Mouse (Mus musculus) MEL (cell line): ENCODE data around the gene Il27ra. TPM values are rescaled to one million over a fixed set of nuclear protein-coding genes. Genes with fewer than 3 reads are reported as not detected.
A peak's percentile ranks its signal among the peaks of the same experiment; 100 is the strongest.

ENCODE experiments used
- DNase-seq: peaks from one replicate; pipeline ENCODE4 v3.0.0; 2011; ENCODE audit warnings: low read depth, low spot score
- H3K27ac ChIP-seq: 2 replicates; pipeline ENCODE4 v1.5.1; 2012; ENCODE audit warnings: low read depth, mild to moderate bottlenecking, control low read depth, low read length, moderate library complexity; ENCODE audit not compliant: control insufficient read depth
- H3K27me3 ChIP-seq, 2 experiments: fragments of 150-350 bp in 1 of 2; sonication (generic) in 1 of 2; 2 replicates each; pipeline ENCODE4 v1.6.1; 2012; ENCODE audit warnings: low read length in 2 of 2, mild to moderate bottlenecking in 2 of 2, improper control_type of control experiment in 1 of 2, moderate library complexity in 1 of 2; ENCODE audit not compliant: insufficient read depth in 2 of 2, control insufficient read depth in 1 of 2
- H3K36me3 ChIP-seq, 2 experiments: 2 replicates each; pipeline ENCODE4 v1.6.1; 2012 to 2014; ENCODE audit warnings: low read length in 2 of 2, improper control_type of control experiment in 1 of 2, inconsistent platforms in 1 of 2, mild to moderate bottlenecking in 1 of 2; ENCODE audit not compliant: insufficient read depth in 2 of 2, control insufficient read depth in 1 of 2
- H3K4me1 ChIP-seq, 2 experiments: fragments of 150-350 bp in 1 of 2; sonication (generic) in 1 of 2; 2 replicates each; pipeline ENCODE4 v1.6.1; 2012; ENCODE audit warnings: low read length in 2 of 2, improper control_type of control experiment in 1 of 2, mild to moderate bottlenecking in 1 of 2; ENCODE audit not compliant: insufficient read depth in 2 of 2, control insufficient read depth in 1 of 2
- H3K4me3 ChIP-seq, 2 experiments: fragments of 150-350 bp in 1 of 2; sonication (generic) in 1 of 2; 2 replicates each; pipeline ENCODE4 v1.5.1; 2012; ENCODE audit warnings: low read depth in 2 of 2, low read length in 2 of 2, mild to moderate bottlenecking in 2 of 2, moderate library complexity in 2 of 2, control low read depth in 1 of 2, improper control_type of control experiment in 1 of 2; ENCODE audit not compliant: control insufficient read depth in 1 of 2, insufficient read depth in 1 of 2
- H3K79me2 ChIP-seq: 2 replicates; pipeline ENCODE4 v1.6.1; 2012; ENCODE audit warnings: mild to moderate bottlenecking, low read length, moderate library complexity; ENCODE audit not compliant: control insufficient read depth, poor library complexity, insufficient read depth
- H3K9ac ChIP-seq: 2 replicates; pipeline ENCODE4 v1.6.1; 2012; ENCODE audit warnings: low read depth, mild to moderate bottlenecking, control low read depth, low read length, moderate library complexity; ENCODE audit not compliant: control insufficient read depth, poor library complexity, severe bottlenecking
- H3K9me3 ChIP-seq: fragments of 150-350 bp; sonication (generic); replicated peaks from 2 replicates; pipeline ENCODE4 v1.6.1; 2012; ENCODE audit warnings: mild to moderate bottlenecking, low read length, improper control_type of control experiment, moderate library complexity; ENCODE audit not compliant: insufficient read depth
- CHD1 ChIP-seq: IDR thresholded peaks from 2 replicates; pipeline ENCODE4 v1.6.1; 2012; ENCODE audit warnings: low read depth, mild to moderate bottlenecking, inconsistent platforms, low read length, improper control_type of control experiment
- CHD2 ChIP-seq: IDR thresholded peaks from 2 replicates; pipeline ENCODE4 v1.6.1; 2011; ENCODE audit warnings: low read length, improper control_type of control experiment
- CTCF ChIP-seq, 3 experiments: IDR thresholded peaks in 2 of 3; conservative IDR thresholded peaks in 1 of 3; 2 replicates each; pipeline ENCODE4 v1.5.1; 2011 to 2012; ENCODE audit warnings: low read length in 3 of 3, low read depth in 2 of 3, mild to moderate bottlenecking in 2 of 3, improper control_type of control experiment in 1 of 3, inconsistent platforms in 1 of 3, mixed read lengths in 1 of 3, moderate library complexity in 1 of 3; ENCODE audit not compliant: control insufficient read depth in 1 of 3, insufficient read depth in 1 of 3, poor library complexity in 1 of 3, severe bottlenecking in 1 of 3
- E2F4 ChIP-seq: IDR thresholded peaks from 2 replicates; pipeline ENCODE4 v1.6.1; 2011; ENCODE audit warnings: low read depth, low read length, improper control_type of control experiment, borderline replicate concordance
- ETS1 ChIP-seq: IDR thresholded peaks from 2 replicates; pipeline ENCODE4 v1.6.1; 2012; ENCODE audit warnings: low read depth, mild to moderate bottlenecking, inconsistent platforms, low read length, improper control_type of control experiment, moderate library complexity
- GABPA ChIP-seq: IDR thresholded peaks from 2 replicates; pipeline ENCODE4 v1.6.1; 2012; ENCODE audit warnings: low read depth, mild to moderate bottlenecking, inconsistent platforms, low read length, improper control_type of control experiment, moderate library complexity
- GATA1 ChIP-seq: IDR thresholded peaks from 2 replicates; pipeline ENCODE4 v1.6.1; 2011; ENCODE audit warnings: low read depth, low read length, improper control_type of control experiment
- HCFC1 ChIP-seq: IDR thresholded peaks from 2 replicates; pipeline ENCODE4 v1.6.1; 2012; ENCODE audit warnings: low read depth, mild to moderate bottlenecking, inconsistent platforms, low read length, improper control_type of control experiment, moderate library complexity
- MAFK ChIP-seq: IDR thresholded peaks from 2 replicates; pipeline ENCODE4 v1.6.1; 2011; ENCODE audit warnings: low read depth, mild to moderate bottlenecking, low read length, improper control_type of control experiment, borderline replicate concordance
- MAX ChIP-seq: IDR thresholded peaks from 2 replicates; pipeline ENCODE4 v1.6.1; 2011; ENCODE audit warnings: low read length, improper control_type of control experiment
- MAZ ChIP-seq: IDR thresholded peaks from 2 replicates; pipeline ENCODE4 v1.6.1; 2012; ENCODE audit warnings: low read depth, mild to moderate bottlenecking, inconsistent platforms, low read length, improper control_type of control experiment
- MEF2A ChIP-seq: IDR thresholded peaks from 2 replicates; pipeline ENCODE4 v1.6.1; 2014; ENCODE audit warnings: low read depth, mild to moderate bottlenecking, inconsistent platforms, low read length, improper control_type of control experiment; ENCODE audit not compliant: poor library complexity, insufficient replicate concordance, severe bottlenecking; ENCODE audit errors: extremely low read depth
- MXI1 ChIP-seq: IDR thresholded peaks from 2 replicates; pipeline ENCODE4 v1.6.1; 2011; ENCODE audit warnings: mild to moderate bottlenecking, low read depth, low read length, improper control_type of control experiment
- MYC ChIP-seq: IDR thresholded peaks from 2 replicates; pipeline ENCODE4 v1.6.1; 2011; ENCODE audit warnings: low read depth, mild to moderate bottlenecking, low read length, improper control_type of control experiment, moderate library complexity
- NRF1 ChIP-seq: IDR thresholded peaks from 2 replicates; pipeline ENCODE4 v1.6.1; 2014; ENCODE audit warnings: low read depth, mild to moderate bottlenecking, inconsistent platforms, low read length, improper control_type of control experiment, moderate library complexity; ENCODE audit not compliant: poor library complexity, insufficient read depth, severe bottlenecking
- POLR2AphosphoS2 ChIP-seq: IDR thresholded peaks from 2 replicates; pipeline ENCODE4 v1.6.1; 2011; ENCODE audit warnings: low read length, improper control_type of control experiment
- RCOR1 ChIP-seq: IDR thresholded peaks from 2 replicates; pipeline ENCODE4 v1.6.1; 2012; ENCODE audit warnings: low read depth, mild to moderate bottlenecking, inconsistent platforms, low read length, improper control_type of control experiment
- SIN3A ChIP-seq: IDR thresholded peaks from 2 replicates; pipeline ENCODE4 v1.6.1; 2012; ENCODE audit warnings: low read length, improper control_type of control experiment, inconsistent platforms
- SMC3 ChIP-seq: IDR thresholded peaks from 2 replicates; pipeline ENCODE4 v1.6.1; 2011; ENCODE audit warnings: low read depth, low read length, improper control_type of control experiment
- TAL1 ChIP-seq: IDR thresholded peaks from 2 replicates; pipeline ENCODE4 v1.6.1; 2012; ENCODE audit warnings: mild to moderate bottlenecking, inconsistent platforms, low read length, moderate library complexity, mixed read lengths
- TBP ChIP-seq: IDR thresholded peaks from 2 replicates; pipeline ENCODE4 v1.8.0; 2011; ENCODE audit warnings: low read depth, low read length, improper control_type of control experiment
- UBTF ChIP-seq: IDR thresholded peaks from 2 replicates; pipeline ENCODE4 v1.6.1; 2012; ENCODE audit warnings: low read depth, mild to moderate bottlenecking, inconsistent platforms, low read length, improper control_type of control experiment, moderate library complexity, borderline replicate concordance; ENCODE audit not compliant: insufficient read depth
- USF1 ChIP-seq: IDR thresholded peaks from 2 replicates; pipeline ENCODE4 v1.6.1; 2014; ENCODE audit warnings: low read depth, mild to moderate bottlenecking, inconsistent platforms, low read length, improper control_type of control experiment, moderate library complexity
- USF2 ChIP-seq, 2 experiments: IDR thresholded peaks; 2 replicates each; pipeline ENCODE4 v1.6.1; 2011 to 2012; ENCODE audit warnings: improper control_type of control experiment in 2 of 2, low read length in 2 of 2, borderline replicate concordance in 1 of 2, inconsistent platforms in 1 of 2, low read depth in 1 of 2, mild to moderate bottlenecking in 1 of 2; ENCODE audit not compliant: insufficient read depth in 1 of 2
- ZKSCAN1 ChIP-seq: IDR thresholded peaks from 2 replicates; pipeline ENCODE4 v1.6.1; 2012; ENCODE audit warnings: low read depth, mild to moderate bottlenecking, inconsistent platforms, low read length, improper control_type of control experiment, moderate library complexity
- ZMIZ1 ChIP-seq: IDR thresholded peaks from 2 replicates; pipeline ENCODE4 v1.6.1; 2012; ENCODE audit warnings: low read depth, mild to moderate bottlenecking, inconsistent platforms, low read length, improper control_type of control experiment, moderate library complexity
- polyA plus RNA-seq, 2 experiments: library from polyadenylated mRNA; stranded (reverse) in 1 of 2; unstranded in 1 of 2; fragments of >175 nt in 1 of 2; fragments of >200 nt in 1 of 2; gene quantifications; 2 replicates each; pipeline versions ENCODE4 v1.2.1 to v1.2.4; 2012; ENCODE audit warnings: low replicate concordance in 2 of 2, low read depth in 1 of 2; ENCODE audit not compliant: insufficient read length in 2 of 2, insufficient read depth in 1 of 2, missing spikeins in 1 of 2
- total RNA-seq: library from RNA; depleted of rRNA; stranded (reverse); fragments of 300-350 nt; gene quantifications from 2 replicates; pipeline ENCODE4 v1.2.3, GENCODE M21; 2012

Gene Il27ra
- total and polyA plus RNA-seq, 3 experiments, result 31.8 to 38.5 TPM; not detected in 1

- TF ChIP-seq ETS1, result no peak
These were observed 21.3 kb downstream of the Il27ra start, which contains the start of gene Palm3 (continued) for GRCm38 (mm10) chr8:84021096-84021495.

GRCm38 (mm10) chr8:84019738-84020137 lies 22.7 kb downstream of the Il27ra start:
- H3K9ac ChIP-seq, result peak overlapping the region; percentile 32
- peak overlapping the region in 1 of 2 experiments; percentile 20; a peak in 1 of 4 replicates for H3K4me3 ChIP-seq
- no peaks in the 10 kb centered on the region for H3K9me3 ChIP-seq
- H3K36me3 ChIP-seq, result no peaks in the 10 kb centered on the region; a peak in 1 of 4 replicates
- peaks cover 2 to 15% of the 10 kb centered on the region in 2 experiments; a peak in 1 of 4 replicates for H3K4me1 ChIP-seq
- DNase-seq, result peak; percentile 47
- H3K27ac ChIP-seq, result no peak overlapping the region
- no peak for TF ChIP-seq RCOR1
- TF ChIP-seq CTCF (IDR thresholded peaks at IDR 0.05 in 2 of 3, conservative IDR thresholded peaks at IDR 0.05 in 1 of 3; ENCODE audit: control insufficient read depth in 1 of 3, insufficient read depth in 1 of 3, low read depth in 2 of 3, low read length in 3 of 3, poor library complexity in 1 of 3, severe bottlenecking in 1 of 3), result no peak
- TF ChIP-seq GABPA, result no peak
- TF ChIP-seq SIN3A, result peak; percentile 24; the same call in 1 of the 2 replicates
- no peak for TF ChIP-seq MYC
- no peak for TF ChIP-seq USF2 (IDR thresholded peaks at IDR 0.05; ENCODE audit: borderline replicate concordance in 1 of 2, insufficient read depth in 1 of 2, low read depth in 1 of 2, low read length in 2 of 2)
- no peak for TF ChIP-seq NRF1
- peak; percentile 78 for TF ChIP-seq MXI1
- TF ChIP-seq USF1, result peak; percentile 57; the same call in 1 of the 2 replicates
- TF ChIP-seq MAX, result peak; percentile 27; the same call in 1 of the 2 replicates
- no peak for TF ChIP-seq ZKSCAN1
- no peak for TF ChIP-seq ZMIZ1
- TF ChIP-seq TBP, result no peak
- no peak for TF ChIP-seq UBTF
- no peak for TF ChIP-seq POLR2AphosphoS2
- TF ChIP-seq GATA1, result no peak
- TF ChIP-seq CHD2, result no peak
- TF ChIP-seq CHD1, result no peak
- no peak for TF ChIP-seq HCFC1
- TF ChIP-seq E2F4, result no peak
- TF ChIP-seq MAFK, result no peak
- no peak for TF ChIP-seq MAZ
- no peak for TF ChIP-seq MEF2A
- no peak for TF ChIP-seq SMC3
- TF ChIP-seq TAL1, result no peak
- no peaks in the 10 kb centered on the region for H3K79me2 ChIP-seq
- no peaks in the 10 kb centered on the region for H3K27me3 ChIP-seq
